Mouse (Mus musculus) layer of hippocampus, adult 9-10 months (tissue): Measurements from ENCODE around the gene Mier2.

Source experiments
- DNase-seq: peaks from one replicate; pipeline ENCODE4 v3.0.0; 2022; ENCODE audit warnings: low spot score

Gene Mier2

DNA sequence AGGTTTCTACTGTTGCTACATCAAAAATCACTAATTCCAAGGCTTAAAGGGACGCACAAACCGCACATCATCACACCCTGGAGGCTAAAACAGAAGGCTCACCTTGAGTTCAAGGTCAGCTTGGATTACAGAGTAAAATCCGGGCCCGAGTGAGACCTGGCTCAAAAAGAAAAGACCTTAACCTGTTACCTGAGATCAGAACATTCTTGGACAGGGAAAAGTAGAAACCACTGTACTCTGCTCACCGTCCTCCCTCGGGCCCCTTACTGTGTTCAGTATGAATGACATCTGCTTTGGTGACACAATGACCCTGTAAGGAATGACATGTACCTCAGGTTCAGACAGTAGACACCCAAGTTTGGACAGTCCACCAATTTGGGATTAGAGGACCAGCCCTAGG, 19.8 kb upstream of the Mier2 start:
- DNase-seq = no peak

DNA sequence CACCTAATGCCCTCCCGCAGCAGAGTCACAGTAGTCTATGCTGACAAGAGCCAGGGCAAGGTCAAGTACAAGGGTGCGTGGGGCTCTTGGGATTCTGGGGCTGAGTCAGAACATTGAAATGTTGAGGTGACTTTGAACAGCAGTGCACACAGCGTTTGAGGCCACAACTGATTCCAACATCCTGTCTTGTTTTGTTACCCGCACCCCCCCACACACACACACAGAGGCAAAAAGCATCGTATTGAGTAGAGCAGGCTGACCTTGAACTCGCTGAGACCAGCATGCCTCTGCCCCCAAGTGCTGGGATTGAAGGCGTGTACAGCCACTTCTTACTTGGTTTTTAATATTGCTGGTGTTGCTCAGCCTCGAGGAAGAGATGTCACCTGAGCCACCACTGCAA, 19.4 kb upstream of the Mier2 start:
- no peak for DNase-seq

DNA sequence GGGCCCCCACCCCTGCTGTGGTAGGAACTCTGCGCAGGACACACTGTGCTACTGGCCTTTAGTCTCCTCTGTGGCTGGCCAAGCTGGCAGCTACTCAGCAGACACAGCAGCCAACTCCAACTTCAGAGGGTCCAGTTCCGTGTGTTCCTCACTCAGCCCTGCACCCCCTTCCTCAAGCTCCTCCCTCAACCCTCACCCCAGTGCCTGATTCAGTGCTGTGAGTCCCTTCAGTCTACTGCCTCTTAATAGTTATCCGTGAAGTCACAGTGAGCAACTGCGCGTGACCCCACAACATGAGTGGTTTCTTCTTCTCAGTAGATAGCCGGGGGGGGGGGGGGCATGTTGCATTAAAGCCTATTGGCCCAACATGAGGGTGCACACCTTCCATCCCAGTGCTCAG, 18.6 kb upstream of the Mier2 start:
- DNase-seq = no peak

DNA sequence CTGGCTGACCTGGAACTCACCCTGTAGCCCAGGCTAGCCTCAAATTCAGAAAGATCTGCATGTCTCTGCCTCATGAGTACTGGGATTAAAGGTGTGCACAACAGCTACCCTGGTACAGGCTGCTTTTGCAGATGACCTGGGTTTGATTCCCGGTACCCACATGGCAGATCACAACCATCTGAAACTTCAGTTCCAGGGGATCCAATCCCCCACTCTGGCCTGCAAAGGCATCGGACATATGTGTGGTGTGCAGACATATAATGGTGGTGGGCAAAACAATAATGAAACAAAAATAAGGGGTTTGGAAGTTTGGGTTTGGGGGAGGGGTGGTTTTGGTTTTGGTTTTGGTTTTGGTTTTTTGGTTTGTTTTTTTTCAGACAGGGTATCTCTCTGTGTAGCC, 16.3 kb upstream of the Mier2 start:
- no peak for DNase-seq

DNA sequence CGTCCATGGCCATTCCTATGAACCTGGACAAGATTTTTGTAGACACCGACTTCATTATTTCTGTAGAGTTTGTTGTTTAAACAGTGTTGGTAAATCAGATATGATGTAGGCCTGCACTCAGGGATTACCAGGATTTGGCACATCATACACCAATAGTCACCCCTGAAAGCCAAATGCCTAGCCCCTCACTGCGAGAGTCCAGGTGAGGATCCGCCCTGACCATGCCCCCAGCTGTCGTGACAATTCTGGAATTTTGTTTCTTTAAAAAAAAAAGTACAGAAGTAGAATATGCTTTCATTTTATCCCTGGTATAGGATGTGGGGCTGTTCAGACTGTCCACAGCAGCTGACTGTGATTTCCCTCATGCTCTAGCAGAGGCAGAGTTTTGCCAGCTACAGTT, 14.9 kb upstream of the Mier2 start:
- DNase-seq = no peak

DNA sequence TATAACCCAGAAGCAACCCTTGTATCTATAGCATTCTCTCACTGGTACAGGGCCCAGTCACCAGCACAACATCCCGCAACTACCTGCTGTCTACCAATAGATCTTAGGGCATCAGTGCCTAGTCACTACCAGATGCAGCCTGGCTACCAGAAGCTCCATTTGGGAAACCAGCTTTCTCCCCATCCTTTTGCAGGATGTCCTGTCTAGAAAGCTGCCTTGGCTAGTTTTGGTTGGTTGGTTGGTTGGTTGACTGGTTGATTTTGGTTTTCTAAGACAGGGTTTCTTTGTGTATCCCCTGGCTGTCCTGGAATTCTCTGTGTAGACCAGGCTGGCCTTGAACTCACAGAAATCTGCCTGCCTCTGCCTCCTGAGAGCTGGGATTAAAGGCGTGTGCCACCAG, 4.7 kb upstream of the Mier2 start:
- no peak for DNase-seq

DNA sequence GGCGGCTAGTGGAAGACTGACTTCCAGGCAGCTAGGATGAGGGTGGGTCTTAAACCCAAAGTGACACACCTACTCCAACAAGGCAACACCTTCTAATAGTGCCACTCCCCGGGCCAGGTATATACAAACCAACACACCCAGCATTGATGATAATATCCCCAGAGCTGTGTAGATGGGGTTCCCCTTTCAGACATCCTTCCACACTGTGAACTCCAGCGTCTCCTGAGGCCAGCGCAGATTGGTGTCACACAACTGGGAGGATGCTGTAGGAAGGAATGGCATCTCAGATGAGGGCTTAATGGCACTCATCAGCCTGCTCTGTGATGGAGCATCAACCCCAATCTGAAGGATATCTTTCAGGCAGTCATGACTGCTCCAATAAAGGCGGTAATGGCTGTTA, 2.5 kb upstream of the Mier2 start:
- no peak for DNase-seq

DNA sequence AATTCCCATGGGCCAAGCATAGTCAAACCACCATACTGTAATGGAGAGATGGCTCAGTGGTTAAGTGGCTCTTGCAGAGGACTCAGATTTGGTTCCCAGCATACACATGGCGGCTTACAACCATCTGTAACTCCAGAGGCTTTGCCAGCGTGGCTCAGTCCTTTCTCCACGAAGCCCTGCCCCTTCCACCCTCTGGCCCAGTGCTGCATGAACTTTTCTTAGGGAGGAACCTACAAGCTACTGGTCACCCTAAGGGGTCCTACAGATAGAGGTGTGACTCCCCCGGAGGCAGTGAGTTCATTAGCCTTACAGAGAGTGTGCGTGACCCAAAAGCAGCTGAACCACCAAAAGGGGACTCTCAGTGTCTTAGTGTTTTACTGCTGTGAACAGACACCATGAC, 2.0 kb upstream of the Mier2 start:
- DNase-seq = no peak

DNA sequence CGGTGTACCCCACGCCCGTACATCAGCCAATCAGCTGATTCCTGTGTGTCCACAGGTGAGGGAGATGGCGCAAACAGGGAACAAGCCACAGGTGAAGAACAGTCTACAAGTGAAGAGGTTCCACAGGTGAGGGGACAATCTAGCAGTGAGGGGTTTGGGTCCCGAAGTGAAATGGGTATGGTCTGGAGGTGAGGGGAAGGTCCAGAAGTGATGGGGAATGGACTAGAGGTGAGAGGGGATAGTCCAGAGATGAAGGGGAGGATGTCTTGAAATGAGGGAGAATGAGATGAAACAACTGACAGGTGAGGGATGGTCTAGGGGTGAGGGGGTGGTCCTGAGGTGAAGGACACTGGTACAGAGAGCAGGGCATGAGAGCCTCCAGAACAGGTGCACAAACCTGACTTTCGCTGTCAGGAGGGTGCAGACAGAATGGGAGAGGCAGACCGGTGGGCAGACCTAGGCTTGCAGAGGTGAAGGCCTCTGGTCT, 282 bp upstream of the Mier2 start:
- no peak for DNase-seq

DNA sequence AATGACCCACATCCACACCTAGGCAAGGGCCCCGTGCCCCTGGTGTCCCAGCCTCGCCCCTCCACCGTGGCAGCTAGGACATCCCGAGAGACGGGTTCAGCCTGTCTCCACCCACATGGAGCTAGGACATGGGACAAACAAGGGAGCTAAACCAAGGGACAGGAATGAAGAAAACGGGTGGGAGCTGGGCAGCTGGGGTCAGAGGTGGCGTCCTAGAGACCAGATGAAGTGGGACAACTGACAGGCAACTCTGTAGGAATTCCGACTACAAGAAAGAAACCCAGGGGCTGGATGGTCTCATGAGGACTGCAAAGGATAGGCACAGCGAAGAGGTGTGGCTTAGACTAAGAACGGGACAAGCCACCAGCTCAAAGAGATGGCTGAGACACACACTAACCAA, 1.3 kb downstream of the Mier2 start:
- no peak for DNase-seq

DNA sequence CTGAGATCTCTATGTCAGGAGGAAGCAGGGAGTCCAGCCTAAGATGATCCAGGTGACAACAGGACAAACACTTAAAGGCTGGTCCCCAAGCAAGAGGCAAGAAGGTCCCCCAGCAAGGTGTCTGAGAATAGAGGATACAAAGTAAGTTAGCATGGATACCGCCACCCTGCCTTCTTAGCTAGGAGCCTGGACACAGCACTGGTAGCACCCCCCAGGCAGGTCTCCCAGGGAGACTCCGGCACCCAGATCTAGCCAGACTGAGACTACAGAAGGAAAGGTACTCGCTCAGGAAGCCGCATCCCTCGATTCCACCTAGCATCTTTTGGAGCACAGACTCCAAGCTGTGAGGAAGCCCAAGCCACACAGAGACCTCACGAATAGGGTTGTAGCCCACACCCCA, 1.8 kb downstream of the Mier2 start:
- no peak for DNase-seq

DNA sequence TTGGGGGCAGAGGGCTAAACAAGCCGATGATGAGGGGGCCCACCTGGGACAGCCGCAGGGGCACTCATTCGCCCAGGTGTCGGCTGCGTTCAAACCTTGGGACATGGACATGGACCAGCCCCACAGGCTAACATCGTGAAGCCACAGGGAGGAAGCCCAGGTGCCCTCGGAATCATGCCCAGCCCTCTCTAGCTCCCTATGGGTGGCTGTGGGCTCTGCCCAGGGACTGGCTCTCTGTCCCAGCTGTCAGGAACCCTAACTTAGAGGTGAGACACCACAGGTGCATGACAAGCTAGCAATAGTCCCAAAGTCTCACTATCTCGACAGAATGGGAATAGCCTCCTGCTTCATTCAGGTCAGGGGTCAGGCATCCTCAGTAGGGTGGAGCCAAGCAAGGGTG, 2.5 kb downstream of the Mier2 start:
- no peak for DNase-seq

DNA sequence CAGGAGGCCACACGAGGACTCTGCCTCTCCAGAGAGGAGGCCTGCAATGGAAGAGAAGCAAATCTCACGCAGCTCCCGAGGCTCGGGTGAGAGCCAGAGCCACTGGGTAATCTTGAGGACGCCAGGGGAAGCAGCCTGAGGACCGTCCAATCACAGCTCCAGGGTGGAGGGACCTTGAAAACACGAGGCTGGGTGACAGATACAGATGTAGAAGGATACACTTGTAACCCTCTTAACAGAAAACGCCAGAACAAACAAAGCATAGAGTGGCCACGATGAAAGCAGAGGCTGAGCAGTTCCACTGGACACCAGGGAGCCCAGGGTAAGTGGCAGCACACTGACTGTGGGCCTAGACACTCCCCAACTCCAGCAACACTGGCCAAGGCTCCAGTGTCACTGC, 4.6 kb downstream of the Mier2 start:
- no peak for DNase-seq

DNA sequence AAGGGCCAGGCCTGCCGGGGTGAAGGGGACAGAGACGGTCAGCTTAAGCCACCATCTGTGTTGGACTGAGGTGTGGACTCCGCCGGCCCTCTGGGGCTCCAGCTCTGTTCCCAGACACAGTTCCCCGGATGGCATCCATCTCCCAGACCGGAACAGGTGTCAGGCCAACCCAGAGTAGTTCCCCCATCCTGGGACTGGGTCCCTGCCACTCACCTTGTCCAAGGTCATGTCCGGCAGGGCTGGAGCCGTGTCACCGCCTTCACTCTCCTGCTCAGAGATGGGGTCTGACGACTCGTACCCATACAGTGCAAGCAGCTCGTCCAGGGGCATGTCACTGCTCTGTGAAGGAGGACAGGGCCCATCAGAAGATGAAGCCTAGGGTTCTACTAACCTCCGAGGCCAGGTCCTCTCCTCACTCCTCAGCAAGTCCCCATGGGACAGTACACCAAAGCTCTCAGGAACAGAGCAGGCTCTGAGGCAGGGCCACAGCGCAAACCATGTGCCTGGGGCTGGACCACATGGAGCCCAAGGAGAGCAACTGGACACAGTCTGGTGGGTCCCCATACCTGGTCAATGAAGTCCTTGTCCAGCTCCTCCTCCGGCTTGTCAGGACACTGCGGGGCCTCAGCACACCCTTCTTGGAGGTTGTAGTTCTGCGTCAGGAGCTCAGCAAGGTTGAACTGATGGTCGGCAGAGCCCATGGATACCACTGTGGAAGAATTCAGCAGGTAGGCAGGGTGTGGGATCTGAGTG, 5.9 kb downstream of the Mier2 start:
- DNase-seq = no peak

DNA sequence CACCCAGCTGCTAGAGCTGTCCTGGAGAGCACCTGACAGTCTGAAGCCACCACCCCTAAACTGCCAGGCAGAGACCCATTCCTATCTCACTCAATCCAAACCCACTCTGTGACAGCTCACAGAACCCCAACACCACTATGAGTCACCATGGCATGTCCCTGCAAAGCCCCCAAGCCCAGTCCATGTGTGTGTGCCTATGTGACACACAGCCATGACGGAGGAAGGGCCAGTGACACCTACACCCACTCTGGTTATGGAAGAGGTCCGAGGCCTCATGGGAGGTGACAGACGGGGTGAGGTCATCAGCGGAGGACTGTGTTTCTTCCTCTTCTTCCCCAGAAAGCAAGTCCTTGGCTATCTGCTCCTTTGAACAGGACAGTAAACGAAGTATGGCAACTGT, 6.5 kb downstream of the Mier2 start:
- DNase-seq = no peak

DNA sequence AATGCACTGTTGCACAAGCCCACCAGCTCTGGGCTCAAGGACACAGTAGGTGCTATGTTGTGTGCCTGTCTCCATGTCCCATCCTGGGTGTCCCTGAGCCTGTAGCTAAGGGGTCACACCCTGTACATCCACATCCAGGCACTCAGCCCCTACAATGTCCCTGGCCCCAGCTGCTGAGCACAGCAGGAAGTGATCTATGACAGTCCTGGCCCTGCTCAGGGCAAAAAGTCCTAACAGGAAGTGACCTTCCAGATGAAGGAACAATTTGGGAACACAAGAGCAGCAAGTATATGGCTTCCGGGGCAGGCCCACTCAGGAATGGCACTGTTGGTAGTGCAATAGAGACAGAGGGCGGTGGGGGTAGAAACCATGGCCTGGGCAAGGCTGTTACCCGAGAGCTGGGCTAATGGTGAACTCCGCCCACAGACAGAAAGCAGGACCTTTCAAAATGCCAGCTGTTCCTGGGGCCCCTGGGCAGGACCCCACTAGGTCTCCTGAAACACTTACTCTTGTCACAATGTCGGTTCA, 7.8 kb downstream of the Mier2 start:
- DNase-seq = no peak

DNA sequence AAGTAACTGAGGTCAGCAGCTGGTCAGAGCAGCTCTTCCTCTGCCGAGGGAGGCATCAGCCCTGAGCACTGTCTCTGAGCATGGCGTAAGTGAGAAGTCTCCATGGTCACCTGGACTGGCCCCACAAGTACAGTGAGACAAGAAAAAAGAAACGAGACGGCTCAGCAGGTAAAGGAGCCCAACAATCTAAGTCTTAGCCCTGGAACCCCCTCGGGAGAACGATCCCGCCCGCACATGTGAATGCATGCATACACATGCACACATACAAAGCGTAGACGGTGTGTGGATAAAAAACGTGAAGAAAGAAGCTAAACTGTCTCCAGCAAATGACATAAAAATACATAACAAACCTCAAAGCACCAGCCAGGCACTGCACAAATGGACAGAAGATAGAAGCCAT, 8.5 kb downstream of the Mier2 start:
- no peak for DNase-seq

DNA sequence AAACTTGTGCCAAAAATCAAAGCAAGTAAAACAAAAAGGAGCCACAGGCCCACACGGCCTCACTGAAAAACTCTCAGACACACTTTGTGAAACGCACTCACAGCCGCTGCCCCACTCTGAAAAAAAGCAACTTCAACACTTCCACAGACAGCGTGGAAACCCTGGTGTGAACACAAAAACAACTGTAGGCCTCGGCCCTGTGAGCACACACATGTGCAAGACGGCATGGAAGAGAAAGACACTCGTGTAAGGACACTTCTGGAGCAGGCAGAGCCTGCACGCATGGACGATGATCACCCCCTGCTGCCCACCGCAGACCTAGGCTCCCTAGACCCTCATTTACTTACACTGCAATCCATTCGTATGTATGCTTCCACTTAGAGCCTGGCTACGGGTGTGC, 9.1 kb downstream of the Mier2 start:
- no peak for DNase-seq

DNA sequence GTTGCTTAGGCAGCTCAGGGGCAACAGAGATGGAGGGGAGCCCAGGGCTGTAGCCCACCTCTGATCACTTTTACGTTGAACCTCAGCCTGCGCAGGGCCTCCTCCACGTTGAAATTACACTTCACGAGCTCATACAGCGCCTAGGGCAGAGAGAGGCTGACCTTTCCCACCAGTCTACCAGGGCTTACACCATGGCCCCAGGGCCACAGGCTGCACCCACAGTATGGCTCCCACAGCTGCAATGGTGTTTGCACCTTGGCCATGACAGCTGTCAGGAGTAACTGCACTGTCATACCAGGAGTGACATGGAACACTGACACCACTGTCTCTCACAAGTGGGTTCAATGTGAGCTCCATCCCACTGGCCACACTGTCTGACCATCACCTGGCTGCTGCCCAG, 10.4 kb downstream of the Mier2 start:
- DNase-seq = no peak

DNA sequence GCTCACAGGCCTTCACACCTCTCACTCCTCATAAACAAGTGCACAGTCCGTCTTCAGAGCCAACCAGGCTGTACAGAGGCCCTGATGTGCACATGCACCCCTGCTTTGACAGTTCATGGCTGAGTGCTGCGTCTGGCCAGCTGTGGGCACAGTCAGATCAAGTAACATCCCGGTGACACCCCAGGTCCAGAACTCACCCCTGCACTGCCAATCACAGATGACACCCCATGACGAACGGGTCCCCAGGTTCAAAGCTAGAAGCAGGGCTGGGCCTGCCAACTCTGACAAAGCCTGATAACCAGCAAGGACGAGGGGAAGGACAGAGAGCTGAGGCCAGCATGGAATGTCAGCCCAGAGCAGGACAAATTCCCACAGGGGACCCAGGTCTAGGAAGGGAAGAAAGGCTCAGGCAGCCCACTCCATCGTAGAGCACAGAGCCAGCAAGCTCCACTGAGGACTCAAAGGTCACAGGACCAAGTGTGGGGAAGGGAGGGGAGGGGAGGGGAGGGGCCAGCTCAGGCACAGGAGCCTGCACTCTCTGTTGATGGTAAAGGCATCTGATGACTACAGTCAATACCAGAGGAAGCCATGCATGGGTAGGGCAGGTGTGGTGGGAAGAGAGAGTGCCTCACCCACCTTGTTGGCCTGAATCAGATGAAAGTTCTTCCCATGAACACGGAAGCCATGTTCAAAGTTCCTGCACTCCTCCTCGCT, 11.0 kb downstream of the Mier2 start:
- DNase-seq = no peak

DNA sequence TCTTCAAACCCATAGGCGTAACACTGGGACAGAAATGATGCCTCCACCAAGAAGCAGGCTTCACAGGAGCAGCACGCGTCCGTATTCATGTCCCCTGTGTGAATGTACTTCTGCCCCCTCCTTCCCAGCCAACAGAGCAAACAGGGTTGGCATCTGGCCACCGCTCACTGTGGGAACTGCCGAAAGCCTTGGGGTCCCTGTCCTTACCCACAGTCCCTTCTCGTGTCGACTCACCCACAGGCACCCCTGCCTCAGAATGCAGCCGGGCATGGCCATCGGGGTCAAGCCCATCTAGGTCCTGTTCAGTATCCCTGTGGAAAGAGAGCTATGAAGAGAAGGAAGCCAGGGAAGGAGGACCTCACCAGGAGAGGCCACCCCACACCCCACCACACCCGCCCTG, 12.8 kb downstream of the Mier2 start:
- no peak for DNase-seq

DNA sequence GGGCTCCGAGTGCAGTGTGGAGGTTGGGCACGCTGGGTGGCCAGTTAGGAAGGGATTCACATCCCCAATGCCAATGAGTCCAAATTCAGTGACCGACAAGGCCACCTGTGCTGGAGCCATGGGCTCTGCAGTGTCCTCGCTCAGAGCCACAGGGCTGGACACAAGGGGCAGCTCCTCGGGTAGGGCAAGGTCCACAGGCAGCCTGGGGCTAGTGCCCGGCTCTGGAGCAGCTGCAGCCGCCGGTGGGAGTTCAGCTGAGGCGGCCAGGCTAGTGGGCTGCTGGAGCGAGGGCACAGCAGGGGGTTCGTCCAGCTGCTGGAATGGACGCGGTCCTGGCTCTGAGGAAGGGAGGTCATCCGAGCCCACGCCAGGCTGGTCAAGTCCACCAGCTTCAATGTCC, 13.5 kb downstream of the Mier2 start:
- DNase-seq = no peak

DNA sequence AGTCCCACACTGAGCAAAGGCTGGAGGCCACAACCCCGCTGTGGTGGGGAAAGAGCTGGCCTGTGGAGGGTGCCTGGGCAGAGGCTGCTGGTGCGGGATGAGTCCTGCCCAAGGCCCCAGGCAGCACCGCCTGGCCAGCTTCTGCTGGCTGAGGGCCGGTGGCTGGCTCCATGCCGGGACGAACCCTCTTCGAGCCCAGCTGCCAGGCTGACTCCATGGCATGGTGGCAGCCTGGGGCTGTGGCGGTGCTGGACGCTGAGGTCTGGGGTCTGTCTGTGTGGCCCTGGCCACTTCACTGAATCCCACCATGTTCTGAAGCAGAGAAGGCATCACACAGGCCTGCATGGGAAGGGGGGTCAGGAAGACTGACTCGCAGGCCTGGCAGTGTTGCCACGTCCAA, 14.3 kb downstream of the Mier2 start:
- DNase-seq = no peak
